Mouse (Mus musculus) lung, postnatal 0 days (tissue): ENCODE measurements around the gene Ulk3.

Source experiments
- CTCF ChIP-seq: IDR thresholded peaks from 2 replicates; pipeline ENCODE4 v1.5.1; 2016; ENCODE audit warnings: antibody characterized with exemption, mild to moderate bottlenecking
- EP300 ChIP-seq: IDR thresholded peaks from 2 replicates; pipeline ENCODE4 v1.6.1; 2016; ENCODE audit warnings: antibody characterized with exemption, mild to moderate bottlenecking, control low read depth

GRCm38 (mm10) chr9:57644944-57645893 lies 56.0 kb downstream of the Ulk3 start:
- TF ChIP-seq CTCF (peak; percentile 89), EP300 (no peak)
